20 mouse cellular contexts compared by ENCODE assay signal in the genomic region with DNA sequence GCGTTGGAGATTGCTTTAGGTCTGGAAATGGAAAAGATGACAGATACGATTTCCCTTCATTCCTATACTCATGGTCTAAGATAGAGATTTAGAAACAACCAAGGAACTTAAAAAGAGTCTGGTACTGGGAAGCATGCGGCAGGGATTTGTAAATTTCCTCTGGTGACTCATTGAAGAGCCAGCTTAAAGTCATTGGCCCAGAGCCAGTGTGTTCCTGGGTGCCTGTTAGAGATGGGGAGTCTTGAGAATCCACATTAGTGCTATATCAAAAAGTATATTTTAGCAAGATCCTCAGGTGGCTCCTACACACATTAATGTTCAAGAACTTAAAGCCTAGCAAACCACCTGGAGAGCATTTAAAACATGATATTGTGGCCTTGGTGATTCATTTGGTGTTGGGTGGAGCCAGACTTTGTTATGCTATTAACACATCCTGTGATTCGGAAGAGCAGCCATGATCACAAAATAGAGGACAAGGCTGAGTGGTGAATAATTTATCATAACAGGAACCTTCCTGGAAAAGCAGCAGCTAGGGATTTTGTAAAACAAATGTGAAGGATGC.
DNase-seq lines count a peak whose midpoint lies in the region; ATAC-seq and TF ChIP-seq lines count a peak whose summit lies in the region.
"Had no signal": no experiment of that assay in that cellular context is flagged by ENCODE, and none has a peak within 500 bp of the region (broad histone marks: within the 10 kb centered on the region; RNA-seq: fewer than 3 reads in every experiment).

No protein-coding gene starts in this region.

- no peak for ATAC-seq in hindbrain, postnatal 0 days
- no peak for ATAC-seq in hindbrain, embryonic 16.5 days
- ATAC-seq in forebrain, embryonic 15.5 days (replicated peaks) = no peak
- ATAC-seq: intestine, embryonic 15.5 days had no signal

- no peak for TF ChIP-seq CTCF in hindbrain, postnatal 0 days (IDR thresholded peaks at IDR 0.05; ENCODE audit: low read depth)
- TF ChIP-seq CTCF in embryonic fibroblast, embryonic 13.5 days (IDR thresholded peaks at IDR 0.05; ENCODE audit: borderline replicate concordance, insufficient read depth, low read length) = no peak

- no peaks in the 10 kb centered on the region for H3K4me1 ChIP-seq in hindbrain, postnatal 0 days (ENCODE audit: insufficient read depth, low read length)
- H3K4me1 ChIP-seq in hindbrain, embryonic 16.5 days (ENCODE audit: control insufficient read depth, insufficient read depth, low read depth, low read length) = no peaks in the 10 kb centered on the region
- no peaks in the 10 kb centered on the region for H3K4me1 ChIP-seq in embryonic fibroblast, embryonic 13.5 days (ENCODE audit: control insufficient read depth, insufficient read depth, low read length)
- no peaks in the 10 kb centered on the region for H3K4me1 ChIP-seq in forebrain, embryonic 15.5 days
- H3K4me1 ChIP-seq: embryonic facial prominence, embryonic 12.5 days; heart, embryonic 10.5 days; hindbrain, embryonic 12.5 days; intestine, embryonic 15.5 days; neural tube, embryonic 15.5 days had no signal

- no peak for TF ChIP-seq POLR2A in embryonic fibroblast, embryonic 13.5 days (IDR thresholded peaks at IDR 0.05; ENCODE audit: low read depth, low read length)

- peak; percentile 4 for DNase-seq in hindbrain, postnatal 0 days (ENCODE audit: low spot score)
- DNase-seq in ovary, adult 18-20 months (ENCODE audit: low spot score) = peak; percentile 6
- DNase-seq in ovary, postnatal 36 days (ENCODE audit: low spot score) = no peak
- DNase-seq in adrenal gland, adult 18-20 months (ENCODE audit: low spot score in 2 of 2) = peak; percentile 22 to 63
- no peak for DNase-seq in embryo, embryonic 9.5 days (ENCODE audit: extremely low spot score)
- DNase-seq: gastrocnemius, postnatal 36 days; heart, postnatal 10 days; kidney, postnatal 14 days; midbrain, embryonic 14.5 days; retina, postnatal 1 day; spleen, adult 18-20 months had no signal

- WGBS in hindbrain, postnatal 0 days = 75% methylated on average over 4 of the region's 4 CpGs
- WGBS in hindbrain, embryonic 16.5 days = 80% methylated on average over 4 of the region's 4 CpGs
- WGBS in forebrain, embryonic 15.5 days = 84% methylated on average over 4 of the region's 4 CpGs

- H3K27ac ChIP-seq in hindbrain, postnatal 0 days = no peak overlapping the region
- H3K27ac ChIP-seq in hindbrain, embryonic 16.5 days (ENCODE audit: low read depth, low read length) = no peak overlapping the region
- H3K27ac ChIP-seq in embryonic fibroblast, embryonic 13.5 days (ENCODE audit: insufficient read depth, low read length) = peak overlapping the region; percentile 1; the same call in 1 of the 2 replicates
- H3K27ac ChIP-seq in forebrain, embryonic 15.5 days (replicated peaks) = no peak overlapping the region
- H3K27ac ChIP-seq: embryonic facial prominence, embryonic 12.5 days; heart, embryonic 10.5 days; hindbrain, embryonic 12.5 days; intestine, embryonic 15.5 days; neural tube, embryonic 15.5 days had no signal

- H3K9me3 ChIP-seq in hindbrain, postnatal 0 days (ENCODE audit: low read length) = no peaks in the 10 kb centered on the region
- no peaks in the 10 kb centered on the region for H3K9me3 ChIP-seq in hindbrain, embryonic 16.5 days (ENCODE audit: control insufficient read depth, low read length)
- H3K9me3 ChIP-seq in forebrain, embryonic 15.5 days = no peaks in the 10 kb centered on the region
- H3K9me3 ChIP-seq: embryonic facial prominence, embryonic 12.5 days; heart, embryonic 10.5 days; hindbrain, embryonic 12.5 days; intestine, embryonic 15.5 days; neural tube, embryonic 15.5 days had no signal

- no peak overlapping the region for H3K4me3 ChIP-seq in hindbrain, postnatal 0 days (ENCODE audit: low read length)
- H3K4me3 ChIP-seq in hindbrain, embryonic 16.5 days (ENCODE audit: low read length) = no peak overlapping the region
- H3K4me3 ChIP-seq in embryonic fibroblast, embryonic 13.5 days (ENCODE audit: insufficient read depth, low read length) = no peak overlapping the region
- no peak overlapping the region for H3K4me3 ChIP-seq in forebrain, embryonic 15.5 days
- H3K4me3 ChIP-seq: embryonic facial prominence, embryonic 12.5 days; heart, embryonic 10.5 days; hindbrain, embryonic 12.5 days; intestine, embryonic 15.5 days; myocyte; neural tube, embryonic 15.5 days had no signal

- no peaks in the 10 kb centered on the region for H3K27me3 ChIP-seq in hindbrain, postnatal 0 days (ENCODE audit: insufficient read depth, low read length)
- H3K27me3 ChIP-seq in hindbrain, embryonic 16.5 days (replicated peaks; ENCODE audit: control insufficient read depth, insufficient read depth, low read length) = no peaks in the 10 kb centered on the region
- H3K27me3 ChIP-seq in forebrain, embryonic 15.5 days = no peaks in the 10 kb centered on the region
- H3K27me3 ChIP-seq: embryonic facial prominence, embryonic 12.5 days; hindbrain, embryonic 12.5 days; intestine, embryonic 15.5 days; neural tube, embryonic 15.5 days had no signal

- no peaks in the 10 kb centered on the region for H3K36me3 ChIP-seq in hindbrain, postnatal 0 days (ENCODE audit: insufficient read depth, low read length)
- no peaks in the 10 kb centered on the region for H3K36me3 ChIP-seq in hindbrain, embryonic 16.5 days (ENCODE audit: control insufficient read depth, insufficient read depth, low read length)
- no peaks in the 10 kb centered on the region for H3K36me3 ChIP-seq in forebrain, embryonic 15.5 days
- H3K36me3 ChIP-seq: embryonic facial prominence, embryonic 12.5 days; heart, embryonic 10.5 days; hindbrain, embryonic 12.5 days; intestine, embryonic 15.5 days; neural tube, embryonic 15.5 days had no signal

- H3K4me2 ChIP-seq in hindbrain, postnatal 0 days (ENCODE audit: low read depth, low read length) = no peak overlapping the region
- H3K4me2 ChIP-seq in hindbrain, embryonic 16.5 days (ENCODE audit: low read length) = no peak overlapping the region
- no peak overlapping the region for H3K4me2 ChIP-seq in forebrain, embryonic 15.5 days (replicated peaks)
- H3K4me2 ChIP-seq: embryonic facial prominence, embryonic 12.5 days; hindbrain, embryonic 12.5 days; intestine, embryonic 15.5 days; neural tube, embryonic 15.5 days had no signal

- no peak overlapping the region for H3K9ac ChIP-seq in hindbrain, postnatal 0 days (replicated peaks; ENCODE audit: low read length)
- no peak overlapping the region for H3K9ac ChIP-seq in hindbrain, embryonic 16.5 days (ENCODE audit: low read depth, low read length)
- no peak overlapping the region for H3K9ac ChIP-seq in forebrain, embryonic 15.5 days (replicated peaks)
- H3K9ac ChIP-seq: embryonic facial prominence, embryonic 12.5 days; hindbrain, embryonic 12.5 days; intestine, embryonic 15.5 days; neural tube, embryonic 15.5 days had no signal

Comparison
In these comparisons a context has a peak if more than half of its experiments do, and no peak if none do; other contexts are left out.
1. DNase-seq: peak in hindbrain, postnatal 0 days (single experiment), ovary, adult 18-20 months (single experiment) and adrenal gland, adult 18-20 months (2 of 2); none in ovary, postnatal 36 days (single experiment) and embryo, embryonic 9.5 days (single experiment).